Mouse (Mus musculus): ENCODE data around the gene Upp2.

DNA sequence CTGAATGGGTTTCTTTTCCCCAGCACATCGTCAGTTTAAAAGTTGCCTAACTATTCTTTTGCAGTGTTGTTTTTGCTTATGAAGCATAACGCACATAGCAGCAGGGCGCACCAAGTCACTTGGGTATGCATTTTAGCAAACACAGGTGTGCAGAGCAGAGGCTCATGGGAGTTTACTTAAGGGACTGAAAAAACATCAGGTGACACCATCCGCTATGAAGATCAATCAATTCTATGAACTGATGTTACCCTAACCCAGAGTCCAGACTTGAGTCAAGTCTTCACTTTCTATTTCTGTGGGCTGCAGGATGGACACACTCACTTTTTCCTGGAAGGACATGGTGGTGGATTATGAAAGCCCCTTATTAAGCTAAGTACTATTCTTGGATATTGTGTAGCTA, 174.9 kb downstream of the Upp2 start:
- TF ChIP-seq CTCF (IDR thresholded peaks at IDR 0.05; ENCODE audit: insufficient read depth, low read length) (no peak), POLR2A (IDR thresholded peaks at IDR 0.05; ENCODE audit: borderline replicate concordance, extremely low read depth, low read depth, low read length) (no peak)
